Mouse (Mus musculus) 416B (cell line): ENCODE measurements around the gene Rad23b.
A peak's percentile ranks its signal among the peaks of the same experiment; 100 is the strongest.
"Not testable (repeated sequence)": the region's sequence is repeated elsewhere in the genome, so short reads cannot be mapped to it uniquely, and the experiment has no call there.

Source experiments
- DNase-seq: peaks from one replicate; pipeline ENCODE4 v3.0.0; 2011; ENCODE audit warnings: low read depth

Gene Rad23b

DNA sequence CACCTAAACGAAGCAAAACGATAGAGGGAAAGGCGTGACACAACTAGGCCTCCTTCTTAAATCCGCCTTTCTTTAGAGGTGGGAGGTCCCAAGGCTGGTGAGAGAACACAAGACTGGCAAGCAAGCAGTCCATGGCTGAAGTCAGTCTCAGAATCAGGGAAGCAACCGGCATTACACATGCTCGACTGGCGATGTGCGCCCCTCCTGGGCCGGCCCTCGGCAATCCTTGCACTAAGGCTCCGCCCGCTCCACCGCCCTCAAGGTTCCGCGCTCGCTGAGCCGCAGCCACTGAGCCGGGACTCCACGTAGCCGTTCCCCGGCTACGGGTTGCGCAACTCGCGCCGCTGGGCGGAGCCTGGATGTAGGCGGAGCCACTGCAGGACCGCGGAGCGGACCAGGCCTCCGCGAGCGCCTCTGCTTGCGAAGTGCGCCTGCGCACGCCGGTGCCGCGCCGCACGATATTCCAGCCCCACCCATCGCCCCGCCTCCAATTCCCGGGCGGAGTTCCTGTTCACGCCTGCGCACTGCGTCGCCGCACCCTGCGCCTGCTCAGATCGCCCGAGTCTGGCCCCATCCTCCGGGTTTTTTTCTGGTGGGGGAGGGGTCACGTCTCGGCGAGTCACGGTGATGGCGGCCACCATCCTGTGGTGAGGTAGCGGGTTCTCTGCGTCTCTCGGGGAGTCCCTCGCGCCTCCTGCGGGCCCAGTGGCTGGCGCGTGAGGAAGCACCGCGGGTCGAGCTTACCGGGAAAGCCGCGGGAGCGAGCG, at the start of gene Rad23b:
TSS of gene Rad23b (plus strand) at position 592 of the 767 bp plus-strand sequence.
- peak; percentile 97 for DNase-seq

DNA sequence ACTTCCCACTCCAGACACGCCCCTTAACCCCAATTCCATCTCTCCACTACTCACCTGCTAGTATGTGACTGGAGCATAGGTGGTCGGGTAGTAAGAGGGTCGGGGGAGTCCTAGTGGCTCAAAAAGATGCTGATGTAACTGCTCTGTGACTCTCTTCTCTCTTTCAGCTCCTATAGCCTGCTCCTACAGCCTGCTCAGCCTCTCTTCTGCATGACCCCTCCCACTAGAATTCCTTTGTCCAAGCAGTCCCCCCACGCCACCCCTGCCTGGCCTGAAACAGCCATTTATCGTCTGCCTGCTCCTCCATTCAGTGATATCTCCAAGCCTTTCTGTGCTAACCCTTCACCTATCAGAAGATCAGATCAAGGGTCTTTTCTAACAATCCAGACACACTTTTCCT, 45.7 kb upstream of the Rad23b start:
- no peak for DNase-seq

DNA sequence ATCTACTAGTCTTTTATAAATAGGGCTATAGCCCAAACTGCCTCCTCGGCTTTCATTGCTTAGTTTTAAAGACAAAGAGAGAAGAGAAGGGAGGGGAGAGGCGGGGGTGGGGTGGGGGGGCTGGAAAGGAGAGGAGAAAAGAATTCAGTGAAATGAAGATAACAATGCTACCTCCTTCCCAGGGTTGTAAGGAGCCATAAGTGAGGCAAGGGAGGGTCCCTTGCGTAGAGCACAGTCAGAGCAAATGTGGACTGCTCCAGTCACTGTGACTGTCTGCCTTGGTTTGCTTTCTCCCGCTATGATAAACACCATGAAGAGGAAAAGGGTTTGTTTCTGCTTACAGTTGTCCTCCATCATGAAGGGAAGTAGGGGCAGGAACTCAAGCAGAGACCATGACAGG, 43.2 kb upstream of the Rad23b start:
- no peak for DNase-seq

DNA sequence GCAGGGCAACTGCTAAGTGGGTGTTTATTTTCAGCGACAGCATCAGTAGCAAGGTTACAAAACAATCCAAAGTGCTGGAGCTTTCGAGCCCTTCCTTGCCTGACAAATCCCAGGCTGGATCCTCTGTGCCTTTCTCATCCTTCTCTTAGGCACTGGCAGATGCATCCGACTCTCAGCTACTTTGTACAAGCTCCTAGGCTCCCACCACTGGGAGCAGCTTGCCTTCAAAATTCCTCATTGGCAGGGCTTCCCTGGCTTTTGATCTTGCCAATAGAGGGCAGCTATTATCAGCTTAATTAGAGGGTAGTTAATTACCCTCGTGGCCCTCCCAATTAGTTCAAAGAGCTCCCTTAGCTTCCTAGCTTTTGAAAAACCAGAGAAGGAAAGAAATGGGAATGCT, 33.1 kb upstream of the Rad23b start:
- no peak for DNase-seq

DNA sequence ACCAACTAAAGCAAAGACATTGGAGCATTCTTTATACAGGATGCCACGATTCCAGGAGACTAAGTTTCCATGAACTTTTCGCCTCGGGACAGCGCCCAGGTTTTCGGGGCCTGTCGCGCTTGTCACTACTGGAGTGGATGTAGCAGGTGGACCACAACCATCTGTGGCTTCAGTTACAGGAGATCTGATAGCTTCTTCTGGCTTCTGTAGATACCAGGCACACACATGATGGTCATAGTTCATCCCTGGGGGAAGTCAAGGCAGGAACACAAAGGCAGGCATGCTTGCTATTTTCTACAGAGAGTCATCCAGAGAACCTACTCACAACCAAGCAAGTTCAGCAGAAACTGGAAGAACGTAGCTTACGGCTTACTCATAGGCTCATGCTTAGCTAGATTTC, 31.5 kb upstream of the Rad23b start:
- DNase-seq, result not testable (repeated sequence)

DNA sequence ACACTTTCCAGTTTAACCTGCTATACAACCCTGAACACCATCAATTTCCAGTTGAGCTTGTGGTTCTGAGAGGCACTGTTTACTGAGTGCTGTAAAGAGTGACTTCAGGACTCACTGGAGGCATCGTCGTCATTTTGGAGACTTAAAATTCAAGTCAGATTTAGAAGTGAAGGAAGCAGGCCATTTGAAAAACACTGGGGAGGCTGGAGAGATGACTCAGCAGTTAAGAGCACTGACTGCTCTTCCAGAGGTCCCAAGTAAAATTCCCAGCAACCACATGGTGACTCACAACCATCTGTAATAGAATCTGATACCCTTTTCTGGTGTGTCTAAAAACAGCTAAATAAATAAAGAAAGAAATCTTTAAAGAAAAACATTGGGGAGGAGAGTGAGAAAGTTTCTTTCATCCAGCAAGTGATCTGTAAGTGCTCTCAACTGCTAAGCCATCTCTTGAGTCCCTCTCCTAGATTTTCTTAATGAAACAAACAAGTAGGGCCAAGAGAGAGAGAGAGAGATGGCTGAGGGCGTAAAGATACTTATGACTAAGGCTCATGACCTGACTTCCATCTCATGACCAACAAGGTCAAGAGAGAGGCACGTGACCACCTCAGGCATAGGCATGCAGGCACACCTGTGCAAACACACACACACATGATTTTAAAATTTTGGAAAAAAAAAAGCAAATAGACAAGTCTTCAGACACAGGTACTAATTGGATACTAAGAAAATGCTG, 23.9 kb upstream of the Rad23b start:
- no peak for DNase-seq

DNA sequence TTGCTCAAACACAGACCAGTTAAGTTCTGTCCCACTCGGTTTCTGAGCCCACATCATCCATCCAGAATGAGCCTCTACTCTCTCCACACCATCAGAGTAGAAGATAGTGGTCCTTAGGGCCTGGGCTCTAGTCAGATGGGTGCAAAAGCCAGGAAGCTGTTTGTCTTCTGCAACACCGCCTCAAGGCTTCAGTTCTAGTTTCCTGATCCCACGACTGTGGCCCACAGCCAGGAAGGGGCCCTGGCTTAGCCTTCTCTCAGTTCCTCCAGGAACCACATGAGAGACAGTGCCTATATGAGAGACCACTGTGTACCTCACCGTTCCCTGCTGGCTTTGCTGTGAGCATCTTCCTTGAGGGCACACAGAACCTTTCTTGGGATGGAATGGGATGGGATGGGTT, 22.3 kb upstream of the Rad23b start:
- no peak for DNase-seq

DNA sequence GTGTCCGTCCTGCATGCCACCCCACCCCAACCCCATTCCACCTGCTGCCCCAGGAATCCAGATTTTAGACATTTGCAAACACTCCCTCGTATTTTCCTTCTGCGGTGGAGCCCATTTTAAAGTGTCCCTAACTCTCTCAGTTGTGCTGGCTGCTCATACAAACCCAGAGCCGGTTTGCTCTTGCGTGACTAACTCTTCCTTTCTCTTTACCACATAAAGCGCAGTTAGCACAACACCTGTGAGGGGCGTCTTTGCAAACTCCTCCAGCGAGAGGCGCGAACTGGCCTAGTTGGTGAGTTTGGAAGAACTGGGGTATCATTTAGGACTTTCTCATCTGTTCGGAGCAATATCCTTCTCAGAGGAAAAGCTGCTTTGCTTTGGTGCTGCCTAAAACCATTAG, 21.4 kb upstream of the Rad23b start:
- no peak for DNase-seq

DNA sequence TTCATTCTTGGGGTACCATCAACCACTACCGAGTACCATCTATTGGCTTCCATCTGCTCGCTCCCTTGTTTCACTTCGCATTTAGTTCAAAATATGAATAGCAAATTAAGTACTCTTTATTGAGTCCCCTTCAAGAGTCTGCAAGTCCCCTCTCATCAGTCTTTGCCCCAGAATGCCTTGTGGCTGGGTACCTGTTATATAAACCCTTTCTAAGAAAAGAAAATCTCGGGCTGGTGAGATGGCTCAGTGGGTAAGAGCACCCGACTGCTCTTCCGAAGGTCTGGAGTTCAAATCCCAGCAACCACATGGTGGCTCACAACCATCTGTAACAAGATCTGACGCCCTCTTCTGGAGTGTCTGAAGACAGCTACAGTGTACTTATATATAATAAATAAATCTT, 20.9 kb upstream of the Rad23b start:
- DNase-seq, result not testable (repeated sequence)

DNA sequence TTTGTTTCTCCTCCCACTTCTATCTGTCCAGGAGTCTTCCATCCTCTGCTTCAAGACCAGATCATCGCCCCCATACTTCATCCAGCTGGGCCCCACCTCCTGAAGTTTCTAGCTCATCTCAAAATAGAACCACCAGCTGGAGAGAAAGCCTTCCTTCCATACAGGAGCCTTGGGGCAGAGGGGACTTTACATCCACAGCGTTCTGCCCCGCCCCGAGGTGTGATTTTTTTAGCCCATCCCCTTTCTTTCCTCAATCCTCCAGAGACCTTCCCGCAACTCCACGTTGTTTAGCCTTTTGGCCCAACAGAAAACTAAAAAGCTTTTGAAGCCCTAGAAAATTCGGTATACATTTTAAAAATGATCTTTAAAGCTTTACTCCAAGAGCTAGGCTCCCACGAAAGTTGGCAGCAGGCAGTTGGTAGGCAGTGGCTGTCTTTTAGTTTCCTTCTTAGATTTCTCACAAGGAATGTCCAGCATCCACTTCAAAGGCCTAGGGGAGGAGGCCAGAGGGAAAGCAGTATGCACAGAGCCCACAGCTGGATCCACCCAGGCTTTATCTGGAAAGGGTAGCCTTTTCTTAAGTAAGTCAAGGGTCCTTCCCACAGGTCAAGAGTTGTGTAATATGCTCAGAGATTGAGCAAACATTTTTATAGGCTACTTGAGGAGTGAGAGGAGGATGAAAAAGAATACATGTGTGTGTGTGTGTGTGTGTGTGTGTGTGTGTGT, 20.1 kb upstream of the Rad23b start:
- DNase-seq, result no peak

DNA sequence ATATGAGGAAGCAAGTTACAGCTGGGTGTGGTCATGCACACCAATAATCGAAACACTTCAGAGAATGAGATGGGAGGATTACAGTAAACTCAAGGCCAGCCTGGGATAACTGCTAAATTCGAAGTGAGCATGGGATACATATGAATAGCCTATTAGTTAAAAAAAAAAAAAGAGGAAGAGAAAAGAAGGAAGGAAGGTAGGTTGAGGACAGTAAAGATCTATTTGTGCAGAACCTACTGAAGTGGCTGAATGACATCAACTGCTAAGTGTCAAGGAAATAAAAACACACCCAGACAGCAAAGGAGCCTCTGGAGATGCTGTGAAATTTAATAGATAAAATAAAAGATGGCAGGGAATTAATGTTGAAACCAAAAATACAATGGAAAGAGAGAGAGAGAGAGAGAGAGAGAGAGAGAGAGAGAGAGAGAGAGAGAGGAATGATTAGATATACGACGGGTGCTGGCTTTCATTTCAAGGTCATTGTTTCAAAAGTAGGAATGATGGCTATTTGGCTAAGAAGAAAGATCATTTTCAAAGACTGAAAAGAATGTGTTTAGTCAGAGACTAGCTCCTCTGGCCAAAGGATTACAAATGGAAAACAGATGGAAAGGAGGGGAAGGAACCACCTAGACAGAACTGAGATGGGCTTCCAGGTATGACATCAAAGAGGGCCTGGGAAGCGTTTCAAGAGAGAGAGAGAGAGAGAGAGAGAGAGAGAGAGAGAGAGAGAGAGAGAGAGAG, 14.6 kb upstream of the Rad23b start:
- DNase-seq, result no peak

DNA sequence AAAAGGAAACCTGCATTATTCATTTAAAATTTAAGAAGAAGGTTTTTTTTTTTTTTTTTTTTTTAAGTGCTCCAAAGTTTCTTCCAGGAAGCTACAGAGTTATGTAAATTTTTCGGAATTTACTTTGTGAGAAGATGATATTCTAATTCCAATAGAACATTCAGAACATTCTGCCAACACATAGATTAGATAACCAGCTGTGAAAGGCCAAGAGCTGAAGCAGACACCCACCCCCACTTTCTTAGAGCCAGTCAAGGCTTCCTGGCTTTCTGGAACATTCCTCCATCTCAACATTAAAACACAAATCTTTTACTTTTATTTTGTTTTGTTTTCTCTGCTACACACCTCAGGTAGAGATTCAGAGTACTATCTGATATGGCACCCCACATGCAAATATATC, 10.9 kb upstream of the Rad23b start:
- no peak for DNase-seq

DNA sequence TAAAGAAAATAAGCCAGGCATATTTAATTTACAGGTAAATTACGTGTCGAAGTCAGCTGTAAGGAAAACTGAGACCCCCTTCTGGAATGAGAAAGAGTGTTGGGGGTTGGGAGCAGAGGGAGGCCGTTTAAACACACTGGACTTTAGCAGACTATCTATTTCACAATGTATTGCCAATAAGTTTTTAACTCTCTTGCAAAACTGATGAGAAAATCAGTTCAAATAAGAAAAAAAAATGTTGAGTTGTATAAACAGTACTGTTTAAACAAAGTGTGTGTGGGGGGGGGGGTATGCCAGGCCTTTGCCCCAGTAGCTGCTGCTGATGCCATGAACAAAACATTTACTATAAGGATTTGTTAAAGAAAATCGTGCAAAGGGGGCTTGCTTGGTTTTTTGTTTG, 10.5 kb upstream of the Rad23b start:
- DNase-seq, result no peak

DNA sequence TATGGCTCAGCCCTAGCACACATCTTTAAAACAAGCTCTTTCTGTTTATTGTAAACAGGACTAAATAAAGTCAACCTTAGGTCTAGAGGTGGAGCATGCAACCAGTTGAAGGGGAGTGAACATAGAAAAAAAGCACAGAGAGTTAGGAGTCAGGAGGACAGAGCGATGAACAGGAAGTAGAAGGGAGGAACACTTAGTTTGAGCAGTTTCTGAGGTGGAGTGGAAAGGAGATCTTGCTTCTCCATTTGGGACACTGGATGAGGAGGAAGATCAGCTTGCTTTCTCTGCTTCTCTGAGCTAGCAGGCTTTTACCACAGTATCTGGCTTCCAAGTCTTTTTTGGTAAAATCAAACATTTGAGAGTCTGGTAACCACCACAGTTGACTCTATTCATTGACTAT, 8.0 kb upstream of the Rad23b start:
- DNase-seq, result no peak

DNA sequence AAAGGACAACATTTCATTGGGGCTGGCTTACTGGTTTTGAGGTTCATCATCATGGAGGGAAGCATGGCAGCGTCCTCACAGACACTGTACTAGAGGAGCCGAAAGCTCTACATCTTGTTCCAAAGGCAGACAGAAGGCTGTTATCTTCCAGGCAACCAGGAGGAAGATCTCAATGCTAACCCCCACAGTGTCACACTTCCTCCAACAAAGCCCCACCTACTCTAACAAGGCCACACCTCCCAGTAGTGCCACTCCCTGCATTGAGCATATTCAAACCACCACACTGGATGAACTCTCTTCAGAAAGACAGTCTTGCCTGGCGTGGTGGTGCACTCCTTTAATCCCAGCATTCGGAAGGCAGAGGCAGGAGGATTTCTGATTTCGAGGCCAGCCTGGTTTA, 7.2 kb upstream of the Rad23b start:
- no peak for DNase-seq

DNA sequence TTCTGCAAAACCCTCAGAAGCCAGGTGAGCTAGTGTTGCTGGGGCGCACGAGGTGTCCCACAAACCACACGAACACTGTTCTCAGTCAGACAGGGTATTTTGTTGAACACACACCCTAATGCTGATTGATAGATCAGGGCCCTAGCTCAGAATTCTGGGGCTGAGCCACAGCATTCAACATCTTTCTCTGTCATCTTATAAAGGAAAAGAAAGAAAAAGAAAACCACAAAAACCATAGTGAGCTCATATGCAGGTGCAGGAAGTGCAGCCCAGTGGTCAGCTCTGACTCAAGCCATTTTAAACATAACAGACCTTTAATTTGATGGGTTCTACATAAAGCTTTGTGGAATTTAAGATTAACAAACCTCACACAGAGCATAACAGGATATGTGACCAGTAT, 6.6 kb upstream of the Rad23b start:
- peak; percentile 49 for DNase-seq

DNA sequence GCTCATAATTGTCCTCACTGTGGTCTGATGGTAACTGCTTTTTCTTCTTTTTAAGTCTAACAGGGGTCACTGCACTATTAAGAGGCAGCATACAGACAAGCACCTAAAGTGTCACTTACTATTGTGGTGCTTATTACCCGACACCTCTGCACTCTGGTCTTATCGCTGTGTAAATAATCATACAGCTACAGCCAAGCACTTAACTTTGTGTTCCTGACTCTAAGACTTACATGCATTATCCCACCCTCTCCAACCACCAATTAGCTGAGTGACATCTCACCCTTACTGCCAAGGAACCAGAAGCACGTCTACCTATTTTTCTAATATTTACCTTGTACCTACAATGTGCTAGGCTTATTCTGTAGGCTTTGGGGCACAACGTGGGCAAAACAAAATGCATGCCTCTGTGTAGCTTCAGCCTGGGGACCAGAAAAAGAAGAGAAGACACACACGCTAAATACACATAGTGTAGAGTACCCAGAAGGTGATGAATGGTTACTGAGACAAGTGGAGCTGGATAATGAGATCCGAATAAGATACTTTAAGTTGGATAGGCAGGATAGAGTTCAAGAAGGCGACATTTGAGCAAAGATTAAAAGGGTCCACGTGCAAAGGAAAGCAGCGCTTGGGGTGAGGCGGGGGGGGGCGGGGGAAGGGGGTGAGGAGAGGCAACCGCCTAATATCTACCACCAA, 938 bp upstream of the Rad23b start:
- DNase-seq, result no peak

DNA sequence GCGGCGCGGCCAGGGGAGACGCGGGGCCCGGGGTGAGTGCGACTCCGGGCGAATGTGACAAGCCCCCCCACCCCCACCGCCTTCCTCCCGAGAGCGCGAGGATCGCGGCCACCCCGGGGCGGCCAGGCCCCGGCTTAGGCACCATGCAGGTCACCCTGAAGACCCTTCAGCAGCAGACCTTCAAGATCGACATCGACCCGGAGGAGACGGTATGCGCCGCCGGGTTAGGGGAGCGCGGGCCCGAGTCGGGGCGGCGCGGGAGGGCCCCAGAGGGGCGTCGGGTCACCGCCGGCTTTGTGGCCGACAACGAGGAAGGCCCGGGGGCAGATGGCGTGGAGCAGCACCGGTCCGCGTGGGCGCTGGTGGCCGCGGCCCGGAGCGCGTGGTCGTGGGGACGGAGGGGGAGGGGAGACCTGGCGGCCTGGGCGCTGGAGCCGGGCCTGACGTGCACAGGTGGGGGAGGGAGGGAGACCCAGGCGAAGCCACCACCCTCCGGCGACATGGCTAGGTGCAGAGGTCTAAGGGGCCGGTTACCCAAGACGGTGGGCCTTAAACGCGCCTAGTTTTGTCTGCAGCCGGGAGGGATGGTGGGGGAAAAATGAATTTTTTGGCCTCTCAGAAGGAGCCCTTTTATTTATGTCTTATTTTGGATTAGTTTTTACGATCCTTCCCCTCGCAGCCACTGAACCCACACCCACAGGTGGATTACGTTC, 532 bp downstream of the Rad23b start:
- no peak for DNase-seq

DNA sequence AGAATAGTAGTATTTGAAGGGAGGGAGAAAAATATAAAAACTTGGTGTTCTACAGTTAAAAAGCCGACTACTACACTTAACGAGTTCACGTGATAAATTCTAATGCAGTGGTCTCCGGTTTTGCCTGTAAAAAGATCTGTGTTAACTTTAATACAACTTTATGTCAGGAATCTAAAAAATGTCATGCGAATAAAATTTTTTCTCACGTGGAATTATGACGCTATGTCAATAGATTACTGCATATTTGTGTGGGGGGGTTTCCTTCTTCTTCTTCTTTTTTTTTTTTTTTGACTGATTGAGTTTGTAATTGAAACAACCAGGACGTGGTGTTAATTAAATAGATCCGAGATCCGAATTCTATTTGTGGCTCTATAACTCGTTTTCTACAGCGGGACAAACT, 1.2 kb downstream of the Rad23b start:
- no peak for DNase-seq

DNA sequence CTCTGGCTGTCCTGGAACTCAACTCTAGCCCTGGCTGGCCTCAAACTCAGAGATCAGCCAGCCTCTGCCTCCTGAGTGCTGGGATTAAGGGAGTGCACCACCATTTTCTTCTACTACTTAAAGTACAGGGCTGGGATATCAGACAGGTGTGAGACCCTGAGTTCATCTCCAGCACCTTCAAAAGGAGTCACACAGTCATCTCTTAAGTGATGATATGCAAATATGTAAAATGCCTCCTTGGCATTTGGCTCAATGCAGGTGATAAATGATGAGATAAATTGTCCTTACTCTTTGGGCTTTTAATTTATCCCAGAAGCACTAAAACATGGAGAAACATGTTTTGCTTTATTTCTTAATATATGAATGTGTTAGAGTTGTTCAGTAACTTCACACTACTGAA, 2.0 kb downstream of the Rad23b start:
- no peak for DNase-seq

DNA sequence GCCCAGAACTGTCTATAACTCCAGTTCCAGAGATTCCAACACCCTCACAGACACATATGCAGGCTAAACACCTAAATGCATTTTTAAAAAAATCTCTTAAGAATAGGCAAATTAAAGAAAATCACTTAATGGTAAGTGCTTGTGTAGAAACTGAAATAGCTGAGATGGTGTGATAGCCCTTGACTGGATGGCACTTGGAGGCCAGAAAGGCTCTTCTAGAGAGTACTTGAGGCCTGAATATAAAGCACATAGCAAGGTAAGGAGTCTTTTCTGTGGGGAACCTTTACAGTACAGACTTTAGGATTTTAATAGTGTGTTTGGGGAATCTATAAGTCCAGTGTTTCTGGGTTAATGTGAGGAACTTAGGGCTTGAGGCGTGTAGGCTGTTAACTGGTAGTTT, 4.2 kb downstream of the Rad23b start:
- no peak for DNase-seq
